Mouse (Mus musculus) kidney, postnatal 0 days (tissue): ENCODE results near the gene Arid1b. TPM values are rescaled to one million over a fixed set of nuclear protein-coding genes. Genes with fewer than 3 reads are reported as not detected.

ENCODE experiments used
- ATAC-seq: fragments of 200-750 bp; cut with Nextera tagmentation; replicated peaks from 2 replicates; pipeline ENCODE4 v1.8.0; 2017; ENCODE audit warnings: low read depth, moderate number of reproducible peaks, moderate TSS enrichment, moderate library complexity; ENCODE audit not compliant: low FRiP score
- DNase-seq: peaks from one replicate; pipeline ENCODE4 v3.0.0-alpha.2; 2016; ENCODE audit warnings: low spot score
- H3K27ac ChIP-seq: fragments of 300-500 bp; sonication (generic); 2 replicates; pipeline ENCODE4 v1.5.1; 2014; ENCODE audit warnings: mild to moderate bottlenecking
- H3K27me3 ChIP-seq: fragments of 300-500 bp; sonication (generic); 2 replicates; pipeline ENCODE4 v1.6.1; 2014; ENCODE audit warnings: low read length, mixed read lengths; ENCODE audit not compliant: insufficient read depth
- H3K36me3 ChIP-seq: fragments of 300-500 bp; sonication (generic); 2 replicates; pipeline ENCODE4 v1.6.1; 2014; ENCODE audit warnings: low read length, mixed read lengths; ENCODE audit not compliant: insufficient read depth
- H3K4me1 ChIP-seq: fragments of 300-500 bp; sonication (generic); replicated peaks from 2 replicates; pipeline ENCODE4 v1.6.1; 2014; ENCODE audit warnings: antibody characterized with exemption, low read length, mixed read lengths; ENCODE audit not compliant: insufficient read depth
- H3K4me2 ChIP-seq: fragments of 300-500 bp; sonication (generic); 2 replicates; pipeline ENCODE4 v1.6.1; 2014; ENCODE audit warnings: mild to moderate bottlenecking, low read length, moderate library complexity, mixed read lengths
- H3K4me3 ChIP-seq: fragments of 300-500 bp; sonication (generic); replicated peaks from 2 replicates; pipeline ENCODE4 v1.5.1; 2014; ENCODE audit warnings: low read depth, low read length
- H3K9ac ChIP-seq: fragments of 300-500 bp; sonication (generic); 2 replicates; pipeline ENCODE4 v1.6.1; 2014; ENCODE audit warnings: low read depth, low read length
- H3K9me3 ChIP-seq: fragments of 300-500 bp; sonication (generic); replicated peaks from 2 replicates; pipeline ENCODE4 v1.6.1; 2016; ENCODE audit warnings: low read length, inconsistent platforms, mixed read lengths
- CTCF ChIP-seq: IDR thresholded peaks from 2 replicates; pipeline ENCODE4 v1.5.1; 2016; ENCODE audit warnings: antibody characterized with exemption, low read depth, mild to moderate bottlenecking, moderate library complexity
- WGBS: fragments of 180-500 bp; shearing (Covaris S2); extraction: QIAGEN DNeasy Blood & Tissue Kit; methylation state at CpG from one replicate; pipeline ENCODE4 v1.1.7; 2014; 5-methylcytosine and 5-hydroxymethylcytosine counted together
- polyA plus RNA-seq: library from polyadenylated mRNA; unstranded; fragments of >200 nt; fragmentation: Nextera tagmentation; extraction: Ambion mirVana; gene quantifications from 2 replicates; pipeline ENCODE4 v1.2.1, GENCODE M21; 2015

Arid1b gene
- polyA plus RNA-seq, 1 experiment from 2014 or later, result 9.2 TPM

DNA sequence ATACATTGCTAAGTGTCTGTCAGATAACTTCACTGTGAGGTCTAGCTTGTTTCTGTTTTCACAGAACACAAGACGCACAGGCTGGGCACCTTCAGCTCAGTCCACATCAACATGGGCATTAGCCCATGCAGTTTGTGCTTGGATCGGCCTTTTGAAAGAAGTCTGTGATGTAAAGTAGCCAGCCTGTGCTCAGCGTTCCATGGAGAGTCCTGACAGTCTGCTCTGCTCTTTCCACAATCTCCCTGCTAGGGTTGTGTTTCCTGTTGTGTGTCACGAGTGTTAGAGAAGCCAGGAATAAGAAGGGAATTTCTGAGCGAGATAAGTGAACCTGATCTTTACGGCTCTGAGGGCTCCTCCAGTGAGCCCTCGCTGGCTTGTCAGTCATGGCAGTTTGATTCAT is 184.9 kb downstream of the Arid1b start:
- peak; percentile 73 for DNase-seq
- Histone ChIP-seq H3K27ac (peak overlapping the region; percentile 38; the same call in 1 of the 2 replicates), H3K36me3 (no peaks in the 10 kb centered on the region), H3K4me1 (peaks cover 11% of the 10 kb centered on the region), H3K9me3 (no peaks in the 10 kb centered on the region), H3K27me3 (no peaks in the 10 kb centered on the region), H3K4me3 (no peak overlapping the region), H3K4me2 (no peak overlapping the region), H3K9ac (no peak overlapping the region)
- ATAC-seq, result no peak; the same call in 1 of the 2 replicates
- no peak for TF ChIP-seq CTCF
- 12% methylated on average over 7 of the region's 7 CpGs for WGBS

- H3K36me3 ChIP-seq, result no peaks in the 10 kb centered on the region
- H3K4me1 ChIP-seq, result peaks cover 11% of the 10 kb centered on the region
- ATAC-seq (no peak), DNase-seq (no peak)
- H3K4me3 ChIP-seq, result no peak overlapping the region
- H3K27ac ChIP-seq, result peak overlapping the region; percentile 38; the same call in 1 of the 2 replicates
- 52% methylated on average over 5 of the region's 5 CpGs for WGBS
- H3K4me2 ChIP-seq, result no peak overlapping the region
- H3K9me3 ChIP-seq, result no peaks in the 10 kb centered on the region
- TF ChIP-seq CTCF, result no peak
- H3K27me3 ChIP-seq, result no peaks in the 10 kb centered on the region
- no peak overlapping the region for H3K9ac ChIP-seq
These were observed 185.3 kb downstream of the Arid1b start for GRCm38 (mm10) chr17:5179412-5179811.

- DNase-seq (no peak), ATAC-seq (no peak)
- H3K27ac ChIP-seq, result 0 out of 2 replicates have a peak overlapping the region, but pooled peaks have one; percentile 19
- TF ChIP-seq CTCF, result no peak
- H3K9ac ChIP-seq, result no peak overlapping the region
- 77% methylated on average over 4 of the region's 4 CpGs for WGBS
- H3K9me3 ChIP-seq, result no peaks in the 10 kb centered on the region
- no peaks in the 10 kb centered on the region for H3K27me3 ChIP-seq
- H3K36me3 ChIP-seq, result no peaks in the 10 kb centered on the region
- H3K4me3 ChIP-seq, result no peak overlapping the region
- no peak overlapping the region for H3K4me2 ChIP-seq
- peaks cover 11% of the 10 kb centered on the region for H3K4me1 ChIP-seq
These were observed 185.9 kb downstream of the Arid1b start for GRCm38 (mm10) chr17:5179925-5180525.

DNA sequence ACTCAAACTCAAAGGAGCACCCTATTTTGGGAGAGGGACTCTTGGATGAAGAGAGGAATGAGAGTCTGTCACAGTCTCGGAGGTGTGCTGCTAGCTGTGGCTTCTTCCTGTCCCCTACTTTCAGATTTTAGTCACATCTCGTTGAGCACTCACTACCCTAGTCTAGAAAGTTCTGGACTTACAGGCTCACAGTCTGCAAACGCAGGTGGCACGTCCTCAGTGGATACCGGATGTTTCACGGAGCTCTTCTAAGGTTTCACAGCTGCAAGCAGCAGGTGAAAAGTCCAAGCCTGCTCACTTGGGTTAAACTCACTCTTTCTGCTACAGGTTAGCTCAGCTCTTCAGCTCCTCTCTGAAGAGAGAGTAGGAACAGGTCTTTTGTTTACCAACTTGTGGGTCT is 186.8 kb downstream of the Arid1b start:
- Histone ChIP-seq H3K36me3 (no peaks in the 10 kb centered on the region), H3K9ac (no peak overlapping the region), H3K27me3 (no peaks in the 10 kb centered on the region), H3K4me2 (no peak overlapping the region), H3K4me3 (no peak overlapping the region), H3K4me1 (peaks cover 11% of the 10 kb centered on the region), H3K27ac (no peak overlapping the region), H3K9me3 (no peaks in the 10 kb centered on the region)
- 45% methylated on average over 6 of the region's 6 CpGs for WGBS
- no peak for DNase-seq
- TF ChIP-seq CTCF, result no peak
- no peak for ATAC-seq

DNA sequence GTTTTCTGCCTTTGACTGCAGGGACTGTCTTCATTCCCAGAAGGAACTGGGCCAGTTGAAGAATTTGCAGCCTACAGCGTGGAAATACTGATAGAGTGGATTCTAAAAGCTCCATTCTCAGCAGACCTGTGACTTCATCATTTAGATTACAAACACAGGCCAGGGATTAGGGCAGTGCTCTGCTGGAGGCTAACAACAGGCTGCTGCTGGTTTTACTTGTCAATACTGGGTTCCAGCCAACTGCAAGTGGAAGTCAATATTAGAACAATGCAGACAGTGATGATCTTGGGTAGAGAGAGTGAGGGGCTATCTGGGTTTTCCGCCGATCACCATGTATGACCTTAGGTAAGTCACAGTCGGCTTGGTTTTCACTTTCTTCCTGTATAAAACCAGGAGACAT is 188.4 kb downstream of the Arid1b start:
- Histone ChIP-seq H3K9ac (no peak overlapping the region), H3K36me3 (no peaks in the 10 kb centered on the region), H3K4me2 (no peak overlapping the region), H3K4me1 (peaks cover 11% of the 10 kb centered on the region), H3K9me3 (no peaks in the 10 kb centered on the region), H3K27me3 (no peaks in the 10 kb centered on the region), H3K4me3 (no peak overlapping the region), H3K27ac (no peak overlapping the region)
- TF ChIP-seq CTCF, result no peak
- 94% methylated on average over 4 of the region's 4 CpGs for WGBS
- ATAC-seq (no peak), DNase-seq (no peak)

GRCm38 (mm10) chr17:5185501-5185900 is 191.4 kb downstream of the Arid1b start:
- Histone ChIP-seq H3K36me3 (no peaks in the 10 kb centered on the region), H3K4me1 (peaks cover 5% of the 10 kb centered on the region), H3K4me3 (no peak overlapping the region), H3K4me2 (no peak overlapping the region), H3K9ac (no peak overlapping the region), H3K27ac (no peak overlapping the region), H3K27me3 (no peaks in the 10 kb centered on the region), H3K9me3 (no peaks in the 10 kb centered on the region)
- 86% methylated on average over 4 of the region's 4 CpGs for WGBS
- no peak for DNase-seq
- ATAC-seq, result no peak
- no peak for TF ChIP-seq CTCF

DNA sequence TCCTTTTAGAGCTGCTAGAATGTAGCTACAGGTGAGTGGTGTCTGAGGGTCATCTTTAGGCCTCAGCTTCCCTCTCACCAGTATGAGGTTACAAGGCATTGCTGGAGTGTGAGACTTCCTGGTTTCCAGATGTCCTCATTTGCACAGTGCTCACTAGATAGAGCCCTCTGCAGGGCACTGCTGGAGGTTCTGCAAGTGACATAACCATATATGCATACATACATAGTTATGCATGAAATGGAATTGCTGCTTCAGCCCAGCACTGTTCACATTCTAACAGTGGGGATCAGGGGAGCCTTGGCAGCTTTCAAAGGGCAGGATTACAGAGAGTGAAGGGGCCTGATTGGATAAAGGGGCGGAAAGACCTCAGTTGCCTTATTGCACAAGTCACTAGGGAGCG is 193.4 kb downstream of the Arid1b start:
- TF ChIP-seq CTCF, result peak; percentile 46; the same call in 1 of the 2 replicates
- no peak overlapping the region for H3K4me3 ChIP-seq
- 83% methylated on average over 2 of the region's 2 CpGs for WGBS
- H3K4me1 ChIP-seq, result no peaks in the 10 kb centered on the region
- ATAC-seq (no peak), DNase-seq (no peak)
- H3K9ac ChIP-seq, result no peak overlapping the region
- no peaks in the 10 kb centered on the region for H3K27me3 ChIP-seq
- H3K36me3 ChIP-seq, result no peaks in the 10 kb centered on the region
- H3K4me2 ChIP-seq, result no peak overlapping the region
- H3K27ac ChIP-seq, result no peak overlapping the region
- no peaks in the 10 kb centered on the region for H3K9me3 ChIP-seq
